Mouse (Mus musculus): ENCODE measurements around the gene Armc8.

Armc8 gene

DNA sequence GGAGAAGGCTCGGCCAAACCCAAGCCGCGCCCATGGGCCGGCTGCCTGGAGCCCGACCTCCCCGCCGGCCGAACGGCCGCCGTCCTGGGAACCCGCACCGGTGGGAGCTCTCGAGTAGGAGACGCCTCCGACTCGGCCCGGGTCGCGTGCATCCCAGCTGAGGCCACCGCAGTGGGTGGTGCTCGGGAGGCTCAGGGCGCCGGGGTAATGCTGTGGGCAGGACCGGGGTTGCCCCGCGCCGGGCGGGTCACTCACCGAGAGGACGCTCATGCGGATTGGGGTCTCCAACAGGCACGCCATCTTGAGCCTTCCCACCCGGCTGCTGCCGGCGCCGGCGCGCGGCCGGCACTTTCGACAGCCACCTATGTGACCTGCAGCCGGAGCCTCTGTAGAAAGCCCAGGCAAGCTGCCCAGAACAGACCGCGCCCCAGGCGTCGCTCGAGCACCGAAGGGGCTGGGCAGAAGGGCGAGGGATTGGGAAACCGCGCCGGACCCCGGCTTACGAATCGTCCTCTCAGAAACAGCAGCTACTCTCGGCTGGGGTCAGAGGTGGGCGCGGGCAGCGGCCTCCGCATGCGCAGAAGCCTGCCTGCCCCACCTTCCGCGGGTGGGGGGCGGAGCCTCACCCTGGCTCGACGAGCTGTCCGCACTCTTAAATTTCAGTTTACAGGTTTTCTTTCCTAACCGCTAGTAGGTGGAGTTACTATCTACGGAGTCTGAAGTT, at the start of gene Armc8:
Gene Armc8 (minus strand): TSS at position 553 of the 724 bp plus-strand sequence.
- under 1% methylated on average over 70 of the region's 70 CpGs for WGBS

GRCm38 (mm10) chr9:99612202-99612601, 43.5 kb upstream of the Armc8 start, which contains the start of gene A4gnt:
A4gnt (plus strand) TSS chr9:99612502.
- WGBS: 76% methylated on average over 2 of the region's 2 CpGs

DNA sequence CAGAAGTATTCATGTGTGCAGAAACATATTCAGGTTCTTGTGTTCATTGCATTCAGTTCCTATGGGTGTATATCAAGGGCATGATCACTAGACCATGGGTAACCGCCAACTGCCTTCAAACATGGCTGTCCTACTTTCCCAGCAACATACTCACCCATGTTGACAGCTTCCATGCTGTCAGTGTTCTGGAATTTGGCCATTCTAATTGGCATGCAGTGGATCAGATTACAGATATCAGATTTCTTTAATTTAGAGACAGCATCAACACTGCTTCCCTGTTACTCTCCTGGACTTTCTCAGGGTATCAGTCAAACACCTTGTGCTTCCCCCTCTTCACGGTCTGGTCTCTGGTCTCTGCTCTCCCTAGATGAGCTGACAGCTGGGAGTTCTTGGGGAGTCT, 34.9 kb upstream of the Armc8 start:
- 84% methylated on average over 2 of the region's 2 CpGs for WGBS

DNA sequence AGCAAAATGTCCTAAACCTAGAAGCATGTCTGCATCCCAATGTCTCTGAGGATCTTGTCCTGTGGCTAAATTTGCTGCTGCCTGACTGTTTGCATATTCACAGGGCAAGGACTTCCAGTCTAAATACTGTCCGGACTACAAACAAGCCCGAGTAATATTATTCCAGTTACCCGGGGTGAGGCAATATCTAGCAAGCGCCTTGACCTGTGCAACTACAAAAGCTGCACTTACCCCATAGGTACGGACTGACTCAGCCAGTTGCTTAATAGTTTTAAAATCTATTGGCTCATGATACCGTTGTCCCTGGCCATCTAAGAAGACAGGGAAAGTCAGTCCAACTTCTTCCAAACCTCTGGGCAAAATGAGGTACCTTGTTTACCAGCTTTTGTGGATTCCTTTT, 30.4 kb upstream of the Armc8 start:
- WGBS: 95% methylated on average over 6 of the region's 6 CpGs

DNA sequence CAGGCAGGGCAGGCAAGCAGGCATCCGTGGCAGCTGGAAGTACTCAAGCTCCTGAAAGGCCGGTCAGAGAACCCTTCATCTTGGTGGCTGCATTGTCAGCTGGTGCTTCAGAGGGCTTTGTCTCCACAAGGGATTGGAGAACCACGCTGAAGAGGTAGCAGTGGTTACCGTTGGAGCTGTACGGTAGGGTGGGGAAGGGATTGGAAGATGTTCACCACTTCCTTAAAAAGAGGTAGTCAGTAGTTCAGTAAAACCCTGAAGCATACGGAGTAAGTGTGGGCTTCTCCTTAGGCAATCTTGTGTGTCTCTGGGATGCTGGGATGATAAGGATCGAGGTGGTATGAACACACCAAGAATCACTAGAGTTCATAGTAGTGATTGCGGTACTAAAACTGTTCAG, 22.4 kb upstream of the Armc8 start:
- 78% methylated on average over 8 of the region's 8 CpGs for WGBS

DNA sequence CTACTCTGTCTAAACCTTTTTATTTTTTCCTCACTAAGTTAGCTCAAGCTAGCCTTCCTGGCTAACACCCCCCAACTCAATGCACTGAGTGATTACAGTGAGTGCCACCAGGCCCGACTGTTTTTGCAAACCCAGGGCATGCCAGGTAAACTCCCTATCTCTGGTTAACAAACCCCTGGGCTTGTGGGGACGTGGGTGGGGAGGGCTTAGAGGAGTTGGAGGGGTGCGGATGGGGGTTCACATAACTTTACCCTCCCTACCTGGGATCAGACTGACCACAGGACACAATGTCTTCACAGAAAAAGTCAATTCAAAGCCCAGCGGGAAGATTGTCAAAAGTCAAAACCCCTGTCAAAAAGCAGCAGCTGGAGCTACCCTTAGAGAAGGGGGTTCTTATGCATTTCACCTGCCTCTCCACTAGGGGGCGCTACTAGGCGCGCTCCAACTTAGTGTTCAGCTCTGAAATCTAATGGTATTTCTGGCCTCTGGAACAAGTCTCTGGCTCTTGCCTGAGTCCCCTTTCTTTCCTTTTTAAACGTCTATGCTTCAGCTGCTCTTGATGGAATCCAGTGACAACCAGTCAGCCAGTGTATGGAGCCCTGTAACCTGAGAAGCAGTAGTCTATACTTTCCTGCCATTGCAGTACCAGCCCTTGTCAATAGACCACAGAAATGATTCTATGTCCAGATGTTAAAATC, 19.0 kb upstream of the Armc8 start:
- 31% methylated on average over 8 of the region's 8 CpGs for WGBS

- WGBS: 19% methylated on average over 2 of the region's 2 CpGs
Observed at GRCm38 (mm10) chr9:99580655-99581054, 12.0 kb upstream of the Armc8 start.

DNA sequence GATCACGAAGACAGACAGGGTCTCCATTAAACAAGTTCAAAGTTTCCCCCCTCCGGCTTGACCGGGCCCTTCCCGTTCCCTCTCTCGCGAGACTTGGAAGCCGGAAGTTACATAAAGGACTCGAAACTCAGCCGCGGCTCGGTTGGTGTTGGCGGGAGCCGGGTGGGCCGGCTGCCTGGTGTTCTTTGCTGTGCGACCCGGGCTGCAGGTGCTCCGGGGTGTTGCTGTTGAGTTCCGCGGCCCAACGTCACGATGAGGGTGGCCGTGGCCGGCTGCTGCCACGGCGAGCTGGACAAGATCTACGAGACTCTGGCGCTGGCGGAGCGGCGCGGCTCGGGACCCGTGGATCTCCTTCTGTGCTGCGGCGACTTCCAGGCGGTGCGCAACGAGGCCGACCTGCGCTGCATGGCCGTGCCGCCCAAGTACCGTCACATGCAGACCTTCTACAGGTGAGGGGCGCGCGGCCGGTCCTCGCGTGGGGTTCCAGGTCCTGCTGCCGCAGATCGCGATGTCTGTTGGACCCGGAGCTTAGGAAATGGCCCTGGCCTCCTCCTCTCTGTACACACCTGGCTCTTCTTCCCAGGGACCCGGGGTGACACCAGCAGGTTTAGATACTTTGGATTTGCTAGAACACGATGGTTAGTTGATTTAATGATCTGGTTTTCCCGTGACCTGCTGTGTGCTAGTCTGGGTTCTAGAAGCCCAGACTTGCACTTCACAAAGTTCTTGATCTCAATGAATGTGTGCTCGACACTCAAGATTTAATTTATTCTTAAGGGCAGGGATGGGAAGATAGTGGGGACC, 7.2 kb upstream of the Armc8 start, which contains the start of gene Dbr1:
Gene Dbr1 (plus strand): TSS at position 123 of the 804 bp plus-strand sequence.
- WGBS: under 1% methylated on average over 57 of the region's 57 CpGs

DNA sequence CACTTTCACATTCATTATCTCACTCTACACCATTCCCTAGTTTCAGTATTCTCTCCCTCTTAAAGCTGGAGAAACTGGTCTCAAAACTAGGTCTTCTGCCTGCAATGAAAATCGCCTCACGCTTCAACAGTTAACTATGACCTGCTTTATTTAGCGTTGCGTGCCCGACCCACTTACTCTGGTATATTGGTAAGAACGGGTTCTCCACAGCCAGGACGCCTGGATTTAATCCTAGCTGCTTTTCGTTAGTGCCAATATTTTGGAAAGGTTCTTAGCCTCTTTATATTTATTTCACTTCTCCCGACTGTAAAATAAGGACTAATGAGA, 335 bp upstream of the Armc8 start:
- under 1% methylated on average over 9 of the region's 9 CpGs for WGBS

DNA sequence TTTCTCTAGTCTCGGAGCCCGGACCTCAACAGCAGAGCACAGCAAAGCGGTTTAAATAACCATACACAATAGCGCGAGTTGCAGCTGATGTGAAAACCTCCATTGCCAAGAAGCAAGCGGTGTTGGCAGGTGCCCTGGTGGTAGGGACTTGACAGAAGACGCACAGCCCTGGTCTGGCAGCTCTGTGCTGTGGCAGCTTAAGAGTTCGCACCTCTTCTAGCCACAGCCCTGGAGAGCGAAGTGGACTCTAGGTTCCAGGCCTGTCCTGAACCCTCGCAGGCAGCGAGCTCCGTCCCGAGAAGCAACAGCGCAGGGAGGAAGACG, 714 bp downstream of the Armc8 start:
- 1% methylated on average over 15 of the region's 15 CpGs for WGBS

DNA sequence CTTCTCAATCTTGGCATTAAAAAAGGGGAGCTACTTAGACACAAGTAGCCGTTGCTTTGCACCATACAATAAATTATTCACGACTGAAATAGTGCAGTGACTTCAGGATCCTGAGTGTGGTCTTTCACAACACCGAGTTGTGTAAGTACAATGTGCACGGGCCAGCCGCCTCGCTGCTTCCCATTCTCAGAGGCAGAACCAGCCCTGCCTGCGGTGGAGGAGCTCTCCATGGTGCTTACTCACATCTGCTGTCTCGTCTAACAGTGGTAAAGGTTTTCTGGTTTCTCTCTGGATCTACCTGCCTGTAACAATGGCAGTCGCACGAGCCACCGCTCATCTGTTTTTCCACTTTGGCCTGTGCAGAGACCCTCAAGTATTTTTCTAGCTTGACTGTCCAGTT, 5.0 kb downstream of the Armc8 start:
- 40% methylated on average over 11 of the region's 11 CpGs for WGBS

GRCm38 (mm10) chr9:99560389-99560788, 8.3 kb downstream of the Armc8 start:
- 91% methylated on average over 3 of the region's 3 CpGs for WGBS

DNA sequence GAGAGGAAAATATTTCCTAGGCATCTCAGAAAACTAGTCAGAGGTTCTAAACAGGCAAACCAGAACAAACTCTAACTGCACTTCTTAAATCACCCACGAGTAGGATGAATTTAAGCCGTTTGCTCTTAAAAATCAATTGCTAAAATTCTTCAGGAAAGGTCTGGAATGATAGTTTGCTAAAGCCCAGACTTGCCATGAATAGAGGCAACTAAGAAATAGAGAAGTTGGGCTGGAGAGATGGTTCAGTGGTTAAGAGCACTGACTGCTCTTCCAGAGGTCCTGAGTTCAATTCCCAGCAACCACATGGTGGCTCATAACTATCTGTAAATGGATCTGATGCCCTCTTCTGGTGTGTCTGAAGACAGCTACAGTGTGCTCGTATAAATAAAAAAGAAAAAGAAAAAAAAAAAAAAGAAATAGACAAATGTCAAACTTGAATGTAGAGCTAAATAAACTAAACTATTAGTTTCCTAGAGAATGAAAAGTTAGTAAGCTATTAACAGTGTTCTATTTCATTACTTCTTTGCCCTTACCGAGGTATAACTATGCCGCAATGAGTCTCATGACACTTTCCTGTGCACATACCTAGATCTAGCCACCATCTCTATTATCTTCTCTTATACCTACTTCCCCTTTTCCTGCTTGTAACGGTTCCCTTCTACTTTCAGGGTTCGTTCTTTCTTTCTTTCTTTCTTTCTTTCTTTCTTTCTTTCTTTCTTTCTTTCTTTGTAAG, 9.7 kb downstream of the Armc8 start:
- 86% methylated on average over 7 of the region's 7 CpGs for WGBS

- WGBS: 87% methylated on average over 8 of the region's 8 CpGs
Observed at GRCm38 (mm10) chr9:99557580-99558300, 11.0 kb downstream of the Armc8 start.

DNA sequence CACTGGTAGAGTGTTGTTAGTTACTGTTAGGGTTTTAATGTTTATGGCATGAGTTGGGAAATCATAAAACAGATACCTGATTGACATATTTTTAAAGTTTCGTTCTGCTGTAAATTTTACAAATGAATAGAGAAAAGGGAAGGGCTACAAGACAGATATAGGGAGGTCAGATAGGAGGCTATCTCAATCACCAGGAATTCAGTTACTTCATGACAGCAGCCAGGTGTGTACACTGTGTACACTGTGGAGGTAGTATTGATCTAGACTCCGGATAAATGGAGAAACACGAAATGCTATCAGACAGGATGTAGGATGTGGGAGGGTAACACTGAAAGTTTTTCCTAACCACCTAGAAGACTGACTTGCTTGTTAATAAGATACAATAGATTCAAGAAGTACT, 13.4 kb downstream of the Armc8 start:
- WGBS: 92% methylated on average over 3 of the region's 3 CpGs

GRCm38 (mm10) chr9:99553049-99553448, 15.7 kb downstream of the Armc8 start:
- WGBS: 57% methylated on average over 2 of the region's 2 CpGs

- WGBS: 79% methylated on average over 2 of the region's 2 CpGs
Observed at GRCm38 (mm10) chr9:99552068-99552467, 16.6 kb downstream of the Armc8 start.

DNA sequence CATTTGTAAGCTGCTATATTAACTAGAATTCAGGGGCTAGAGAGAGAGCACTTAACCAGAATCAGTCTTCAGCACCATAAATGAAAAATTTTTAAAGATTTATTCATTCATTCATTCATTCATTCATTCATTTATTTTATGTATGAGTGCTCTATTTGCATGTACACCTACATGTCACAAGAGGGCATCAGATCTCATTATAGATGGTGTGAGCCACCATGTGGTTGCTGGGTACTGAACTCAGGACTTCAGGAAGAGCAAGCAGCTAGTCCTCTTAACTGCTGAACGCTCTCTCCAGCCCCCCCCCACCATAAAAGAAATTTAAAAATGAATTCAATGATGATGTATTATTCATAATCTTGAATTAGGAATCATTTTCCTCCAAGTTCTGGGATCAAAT, 22.4 kb downstream of the Armc8 start:
- WGBS: 72% methylated on average over 1 of the region's 1 CpGs

DNA sequence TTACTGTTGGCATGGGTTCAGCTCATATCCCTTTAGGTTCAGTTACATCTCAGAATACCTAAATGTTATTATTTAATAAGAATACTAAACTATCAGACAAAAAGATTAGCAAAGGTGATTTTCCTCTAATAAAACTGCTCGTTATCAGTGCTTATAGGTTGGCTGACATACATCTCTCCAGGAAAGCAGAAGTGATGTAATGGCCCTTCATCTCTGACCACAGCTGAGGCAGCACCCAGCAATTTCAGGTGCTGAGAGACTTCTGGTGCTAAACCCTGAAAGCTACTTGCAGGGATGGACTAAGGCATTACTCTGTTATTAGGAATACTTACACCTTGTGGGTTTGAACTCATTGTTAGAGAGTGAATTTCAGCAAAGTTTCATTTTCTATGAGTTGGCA, 36.8 kb downstream of the Armc8 start:
- 89% methylated on average over 1 of the region's 1 CpGs for WGBS

GRCm38 (mm10) chr9:99505875-99506274, 62.8 kb downstream of the Armc8 start:
- WGBS: 71% methylated on average over 7 of the region's 7 CpGs

DNA sequence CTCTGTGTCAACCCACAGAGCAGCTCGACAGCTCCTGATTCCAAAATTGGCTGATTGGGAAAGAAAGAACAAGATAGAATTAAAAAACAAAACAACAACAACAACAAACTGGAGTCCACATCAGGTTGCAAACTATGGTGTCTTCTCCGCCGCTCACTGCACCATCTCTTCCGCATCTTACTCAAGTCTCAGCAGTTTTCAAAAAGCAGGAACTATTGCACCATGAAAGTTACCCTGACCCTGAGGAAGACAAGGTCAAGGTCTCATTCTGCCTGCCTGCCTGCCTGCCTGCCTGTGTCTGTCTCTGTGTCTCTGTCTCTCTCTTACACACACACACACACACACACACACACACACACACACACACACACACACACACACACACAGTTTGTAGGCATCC, 69.4 kb downstream of the Armc8 start:
- 83% methylated on average over 4 of the region's 4 CpGs for WGBS
